Mouse (Mus musculus): ENCODE data around the gene Txn2. TPM values are rescaled to one million over a fixed set of nuclear protein-coding genes. Genes with fewer than 3 reads are reported as not detected.

Gene Txn2
- polyA plus RNA-seq, 1 experiment from 2014 or later: 269 TPM

DNA sequence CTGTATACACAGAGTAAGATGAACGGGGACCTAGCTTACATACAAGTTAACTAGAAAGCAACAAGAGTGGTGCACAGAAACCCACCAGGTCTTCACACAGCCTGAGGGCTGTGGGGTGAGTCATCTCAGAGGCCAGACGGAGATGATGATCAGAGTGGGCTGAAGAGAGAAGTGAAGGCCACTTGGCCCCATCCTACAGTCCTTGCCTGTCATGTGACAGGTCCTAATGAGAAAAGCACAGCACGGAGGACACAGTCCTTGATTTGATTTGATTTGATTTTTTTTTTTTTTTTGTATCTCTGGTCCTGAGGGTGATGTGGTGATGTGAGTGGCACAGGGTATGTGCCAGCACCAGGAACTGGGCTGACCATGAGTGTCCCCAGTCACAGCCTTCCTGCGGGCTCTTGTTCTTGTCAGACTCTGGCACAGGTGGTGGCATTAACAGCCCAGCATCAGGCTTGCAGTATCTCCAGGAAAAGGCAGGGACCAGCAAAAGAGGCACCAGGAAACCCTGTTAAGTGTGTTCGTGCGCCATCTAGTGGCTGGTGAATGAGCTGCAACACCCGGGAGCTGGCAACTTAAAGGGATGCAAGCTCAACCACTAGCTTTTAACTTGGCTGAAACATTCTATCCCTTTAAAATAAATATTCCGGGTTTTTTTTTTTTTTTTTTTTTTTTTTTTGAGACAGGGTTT lies 11.8 kb downstream of the Txn2 start:
- H3K4me2 ChIP-seq (replicated peaks; ENCODE audit: low read depth, low read length): no peak overlapping the region
- H3K27me3 ChIP-seq (ENCODE audit: control insufficient read depth, insufficient read depth, low read length): no peaks in the 10 kb centered on the region
- H3K36me3 ChIP-seq (ENCODE audit: control insufficient read depth, insufficient read depth, low read length): peaks cover 53% of the 10 kb centered on the region
- WGBS: 45% methylated on average over 8 of the region's 8 CpGs
- H3K27ac ChIP-seq (ENCODE audit: low read depth, low read length): no peak overlapping the region
- no peak overlapping the region for H3K9ac ChIP-seq (ENCODE audit: low read depth, low read length)
- H3K4me1 ChIP-seq (ENCODE audit: control insufficient read depth, insufficient read depth, low read length): peaks cover 16% of the 10 kb centered on the region
- ATAC-seq (ENCODE audit: low FRiP score, low TSS enrichment): no peak; the same call in 1 of the 2 replicates
- no peak overlapping the region for H3K4me3 ChIP-seq (ENCODE audit: low read length)
- H3K9me3 ChIP-seq (ENCODE audit: control insufficient read depth, low read length): no peaks in the 10 kb centered on the region

DNA sequence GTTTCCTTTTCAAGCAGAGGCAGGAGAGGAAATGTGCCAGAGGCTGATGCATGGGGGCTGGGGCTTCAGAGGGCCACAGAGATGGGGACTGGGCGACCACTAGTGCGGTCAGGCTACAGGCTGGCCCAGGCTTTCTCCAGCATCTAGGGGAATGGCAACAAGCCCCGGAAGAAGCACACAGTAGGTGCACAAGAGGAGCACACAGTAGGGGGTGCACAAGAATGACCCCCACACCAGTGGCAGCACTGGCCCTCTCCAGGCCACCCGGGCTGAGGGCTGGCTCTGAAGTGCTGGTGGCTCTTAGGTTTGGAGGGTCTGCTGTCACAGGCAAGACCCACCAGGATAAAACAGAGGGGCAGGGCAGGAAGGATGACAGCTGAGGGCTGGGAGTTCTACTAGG lies 13.5 kb downstream of the Txn2 start:
- no peak overlapping the region for H3K27ac ChIP-seq (ENCODE audit: low read depth, low read length)
- 88% methylated on average over 4 of the region's 4 CpGs for WGBS
- peaks cover 10% of the 10 kb centered on the region for H3K4me1 ChIP-seq (ENCODE audit: control insufficient read depth, insufficient read depth, low read length)
- ATAC-seq (ENCODE audit: low FRiP score, low TSS enrichment): no peak
- no peak overlapping the region for H3K4me3 ChIP-seq (ENCODE audit: low read length)
- no peaks in the 10 kb centered on the region for H3K27me3 ChIP-seq (ENCODE audit: control insufficient read depth, insufficient read depth, low read length)
- no peaks in the 10 kb centered on the region for H3K9me3 ChIP-seq (ENCODE audit: control insufficient read depth, low read length)
- H3K4me2 ChIP-seq (replicated peaks; ENCODE audit: low read depth, low read length): no peak overlapping the region
- no peak overlapping the region for H3K9ac ChIP-seq (ENCODE audit: low read depth, low read length)
- peaks cover 40% of the 10 kb centered on the region for H3K36me3 ChIP-seq (ENCODE audit: control insufficient read depth, insufficient read depth, low read length)

DNA sequence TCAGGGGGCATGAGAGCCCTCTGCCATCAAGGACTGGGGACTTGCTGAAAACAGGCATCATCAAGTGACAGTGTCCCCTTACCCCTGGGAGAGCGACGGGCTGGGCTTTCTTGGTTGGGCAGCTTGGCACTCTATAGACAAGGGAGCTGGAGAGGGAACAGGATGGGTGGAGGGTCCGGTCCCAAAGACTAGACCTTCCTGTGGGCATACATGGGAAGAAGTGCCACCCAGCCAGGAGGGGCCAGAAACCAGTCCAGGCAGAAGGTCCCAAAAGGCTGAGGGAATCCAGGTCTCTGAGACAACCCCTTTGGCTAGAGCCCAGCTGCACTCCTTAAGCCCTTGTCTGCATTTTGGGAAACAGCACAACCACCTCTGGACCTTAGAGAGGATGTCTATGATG lies 14.3 kb downstream of the Txn2 start:
- Histone ChIP-seq H3K9ac (ENCODE audit: low read depth, low read length) (no peak overlapping the region), H3K4me1 (ENCODE audit: control insufficient read depth, insufficient read depth, low read length) (peaks cover 10% of the 10 kb centered on the region), H3K27ac (ENCODE audit: low read depth, low read length) (no peak overlapping the region), H3K27me3 (ENCODE audit: control insufficient read depth, insufficient read depth, low read length) (no peaks in the 10 kb centered on the region), H3K4me2 (replicated peaks; ENCODE audit: low read depth, low read length) (no peak overlapping the region), H3K4me3 (ENCODE audit: low read length) (no peak overlapping the region), H3K36me3 (ENCODE audit: control insufficient read depth, insufficient read depth, low read length) (peaks cover 38% of the 10 kb centered on the region), H3K9me3 (ENCODE audit: control insufficient read depth, low read length) (no peaks in the 10 kb centered on the region)
- 96% methylated on average over 3 of the region's 3 CpGs for WGBS
- ATAC-seq (ENCODE audit: low FRiP score, low TSS enrichment): no peak

DNA sequence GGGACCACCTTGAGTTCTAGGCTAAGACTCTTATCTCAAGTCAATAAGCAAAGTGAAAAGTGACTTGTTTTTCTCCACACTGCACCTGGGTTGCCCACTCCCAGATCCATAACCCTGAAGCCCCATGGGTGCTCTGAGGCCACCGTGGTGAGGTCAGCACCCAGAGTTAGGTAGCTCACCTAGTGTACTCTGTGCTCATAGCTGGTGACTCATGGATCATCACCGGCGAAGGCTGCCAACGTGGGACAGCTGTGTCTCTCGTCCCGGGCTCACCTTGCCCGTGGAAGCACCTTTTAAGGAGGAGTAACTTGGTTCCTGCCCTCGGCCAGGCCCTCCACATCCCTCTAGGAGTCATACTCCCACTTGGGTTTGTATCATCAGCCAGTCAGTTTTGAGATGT lies 15.8 kb downstream of the Txn2 start:
- 0 out of 2 replicates have a peak overlapping the region, but pooled peaks have one; percentile 8 for H3K27ac ChIP-seq (ENCODE audit: low read depth, low read length)
- no peak overlapping the region for H3K4me3 ChIP-seq (ENCODE audit: low read length)
- H3K9me3 ChIP-seq (ENCODE audit: control insufficient read depth, low read length): no peaks in the 10 kb centered on the region
- ATAC-seq (ENCODE audit: low FRiP score, low TSS enrichment): no peak
- no peaks in the 10 kb centered on the region for H3K27me3 ChIP-seq (ENCODE audit: control insufficient read depth, insufficient read depth, low read length)
- H3K4me1 ChIP-seq (ENCODE audit: control insufficient read depth, insufficient read depth, low read length): peaks cover 15% of the 10 kb centered on the region
- H3K9ac ChIP-seq (ENCODE audit: low read depth, low read length): no peak overlapping the region
- peaks cover 37% of the 10 kb centered on the region for H3K36me3 ChIP-seq (ENCODE audit: control insufficient read depth, insufficient read depth, low read length)
- WGBS: 84% methylated on average over 8 of the region's 8 CpGs
- H3K4me2 ChIP-seq (replicated peaks; ENCODE audit: low read depth, low read length): no peak overlapping the region

DNA sequence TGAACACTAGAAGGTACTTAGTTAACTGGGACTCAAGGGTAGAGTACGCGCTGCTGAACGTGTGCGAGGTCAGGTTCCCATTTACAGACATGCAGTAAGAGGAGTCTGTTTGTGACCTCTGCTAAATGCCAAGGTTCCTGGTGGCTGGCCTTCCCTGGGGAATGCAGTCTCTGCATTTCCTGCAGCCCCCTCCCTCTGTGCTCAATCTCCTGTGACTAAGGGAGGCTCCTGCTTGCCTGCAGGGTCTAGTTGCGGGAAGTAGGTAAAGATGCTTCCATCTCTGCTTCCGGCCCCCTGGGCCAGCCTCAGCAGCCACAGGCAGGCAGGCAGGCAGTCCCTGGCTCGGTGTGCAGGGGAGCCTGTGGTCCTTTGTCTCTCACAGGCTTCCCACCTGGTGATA lies 16.2 kb downstream of the Txn2 start:
- Histone ChIP-seq H3K27ac (ENCODE audit: low read depth, low read length) (peak overlapping the region; percentile 8; the same call in 1 of the 2 replicates), H3K4me1 (ENCODE audit: control insufficient read depth, insufficient read depth, low read length) (peaks cover 15% of the 10 kb centered on the region), H3K27me3 (ENCODE audit: control insufficient read depth, insufficient read depth, low read length) (no peaks in the 10 kb centered on the region), H3K4me3 (ENCODE audit: low read length) (no peak overlapping the region), H3K9ac (ENCODE audit: low read depth, low read length) (no peak overlapping the region), H3K9me3 (ENCODE audit: control insufficient read depth, low read length) (no peaks in the 10 kb centered on the region), H3K36me3 (ENCODE audit: control insufficient read depth, insufficient read depth, low read length) (peaks cover 34% of the 10 kb centered on the region), H3K4me2 (replicated peaks; ENCODE audit: low read depth, low read length) (no peak overlapping the region)
- WGBS: 38% methylated on average over 7 of the region's 7 CpGs
- ATAC-seq (ENCODE audit: low FRiP score, low TSS enrichment): no peak

DNA sequence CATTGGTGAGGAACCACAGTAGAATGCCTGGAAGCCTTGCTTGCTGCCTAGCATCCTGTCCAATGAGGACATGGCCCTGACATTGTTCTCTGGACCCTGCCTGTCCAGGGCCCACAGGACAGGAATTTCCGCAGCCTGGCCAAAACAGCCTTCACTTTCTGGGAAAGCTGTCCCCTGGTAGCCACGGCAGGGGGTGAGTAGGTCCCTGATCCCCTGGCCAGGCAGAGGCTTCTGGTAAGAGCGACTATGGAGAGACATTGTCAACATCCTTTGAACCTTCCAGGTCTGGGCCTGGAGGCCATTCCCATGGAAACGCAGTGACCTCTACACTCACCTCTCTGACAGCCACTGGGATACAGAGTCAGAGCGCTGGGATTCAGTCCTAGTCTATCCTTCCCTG lies 16.8 kb downstream of the Txn2 start:
- 41% methylated on average over 5 of the region's 5 CpGs for WGBS
- Histone ChIP-seq H3K4me2 (replicated peaks; ENCODE audit: low read depth, low read length) (no peak overlapping the region), H3K36me3 (ENCODE audit: control insufficient read depth, insufficient read depth, low read length) (peaks cover 33% of the 10 kb centered on the region), H3K4me1 (ENCODE audit: control insufficient read depth, insufficient read depth, low read length) (peaks cover 15% of the 10 kb centered on the region), H3K27ac (ENCODE audit: low read depth, low read length) (0 out of 2 replicates have a peak overlapping the region, but pooled peaks have one; percentile 8), H3K4me3 (ENCODE audit: low read length) (no peak overlapping the region), H3K27me3 (ENCODE audit: control insufficient read depth, insufficient read depth, low read length) (no peaks in the 10 kb centered on the region), H3K9me3 (ENCODE audit: control insufficient read depth, low read length) (no peaks in the 10 kb centered on the region), H3K9ac (ENCODE audit: low read depth, low read length) (no peak overlapping the region)
- ATAC-seq (ENCODE audit: low FRiP score, low TSS enrichment): no peak

DNA sequence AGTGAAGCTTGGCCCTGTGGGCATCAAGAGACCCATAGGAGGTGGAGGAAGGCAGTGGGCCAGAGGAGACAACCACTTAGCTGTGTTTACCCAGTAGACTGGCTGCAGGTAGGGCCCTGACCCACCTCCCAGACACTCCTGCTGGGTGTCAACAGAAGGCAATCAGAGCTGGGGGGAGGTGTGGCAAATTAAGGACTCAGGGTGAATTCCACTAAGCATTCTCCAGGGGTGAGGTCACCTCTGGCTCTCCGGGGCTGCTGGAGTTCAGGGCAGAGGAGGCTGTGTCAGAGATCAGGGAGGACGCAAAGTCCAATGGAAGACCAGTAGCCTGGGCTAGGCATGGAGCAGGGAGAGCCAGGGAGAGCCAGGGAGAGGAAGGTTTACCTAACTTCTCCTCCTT lies 17.7 kb downstream of the Txn2 start:
- Histone ChIP-seq H3K4me1 (ENCODE audit: control insufficient read depth, insufficient read depth, low read length) (peaks cover 24% of the 10 kb centered on the region), H3K9ac (ENCODE audit: low read depth, low read length) (no peak overlapping the region), H3K4me3 (ENCODE audit: low read length) (no peak overlapping the region), H3K27ac (ENCODE audit: low read depth, low read length) (no peak overlapping the region), H3K27me3 (ENCODE audit: control insufficient read depth, insufficient read depth, low read length) (no peaks in the 10 kb centered on the region), H3K9me3 (ENCODE audit: control insufficient read depth, low read length) (no peaks in the 10 kb centered on the region), H3K36me3 (ENCODE audit: control insufficient read depth, insufficient read depth, low read length) (peaks cover 26% of the 10 kb centered on the region), H3K4me2 (replicated peaks; ENCODE audit: low read depth, low read length) (no peak overlapping the region)
- 21% methylated on average over 2 of the region's 2 CpGs for WGBS
- no peak for ATAC-seq (ENCODE audit: low FRiP score, low TSS enrichment)

DNA sequence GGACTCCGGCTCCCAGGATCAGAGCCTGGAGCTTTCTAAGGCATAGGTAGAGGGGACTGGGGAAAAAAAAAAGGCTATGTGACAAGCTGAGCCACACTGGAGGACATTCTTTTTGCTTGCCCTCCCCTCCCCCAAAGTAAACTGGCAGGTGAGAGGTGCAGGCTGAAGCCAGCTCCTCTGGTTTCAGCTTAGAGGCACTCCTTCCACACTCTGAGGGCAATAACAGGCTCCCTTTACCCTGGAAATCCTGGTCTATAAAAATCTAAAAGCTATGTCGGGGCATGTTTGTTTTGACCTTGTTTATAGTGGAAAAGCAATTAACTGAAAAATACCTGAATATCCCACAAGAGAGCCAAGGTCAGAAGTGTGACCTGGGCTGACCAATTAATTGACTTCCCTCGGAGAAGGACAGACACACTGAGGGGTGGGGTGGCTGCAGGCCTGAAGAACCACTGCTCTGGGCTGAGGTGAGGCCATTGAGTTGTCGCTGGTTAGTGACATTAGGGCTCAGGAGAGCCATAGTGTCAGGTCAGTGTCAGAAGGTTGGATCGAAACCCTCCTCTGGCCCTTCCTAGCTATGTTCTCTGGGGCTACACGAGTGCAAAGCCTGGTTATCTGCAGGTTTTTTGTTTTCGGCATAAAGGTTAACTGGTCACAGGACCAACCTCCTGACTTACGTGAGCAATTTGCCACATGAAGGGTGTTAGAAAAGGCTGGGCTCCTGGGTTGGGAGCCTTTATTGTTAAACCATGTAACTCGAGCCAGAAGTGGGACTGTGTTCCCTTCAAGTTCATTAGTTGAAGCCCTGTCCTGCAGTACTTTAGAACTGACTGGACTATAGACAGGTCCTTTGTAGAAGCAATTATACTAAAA lies 20.9 kb downstream of the Txn2 start:
- H3K9me3 ChIP-seq (ENCODE audit: control insufficient read depth, low read length): no peaks in the 10 kb centered on the region
- WGBS: 34% methylated on average over 9 of the region's 9 CpGs
- peaks cover 45% of the 10 kb centered on the region for H3K4me1 ChIP-seq (ENCODE audit: control insufficient read depth, insufficient read depth, low read length)
- H3K36me3 ChIP-seq (ENCODE audit: control insufficient read depth, insufficient read depth, low read length): no peaks in the 10 kb centered on the region
- ATAC-seq (ENCODE audit: low FRiP score, low TSS enrichment): no peak
- no peak overlapping the region for H3K4me3 ChIP-seq (ENCODE audit: low read length)
- H3K27ac ChIP-seq (ENCODE audit: low read depth, low read length): no peak overlapping the region
- H3K9ac ChIP-seq (ENCODE audit: low read depth, low read length): no peak overlapping the region
- H3K4me2 ChIP-seq (replicated peaks; ENCODE audit: low read depth, low read length): no peak overlapping the region
- H3K27me3 ChIP-seq (ENCODE audit: control insufficient read depth, insufficient read depth, low read length): no peaks in the 10 kb centered on the region

DNA sequence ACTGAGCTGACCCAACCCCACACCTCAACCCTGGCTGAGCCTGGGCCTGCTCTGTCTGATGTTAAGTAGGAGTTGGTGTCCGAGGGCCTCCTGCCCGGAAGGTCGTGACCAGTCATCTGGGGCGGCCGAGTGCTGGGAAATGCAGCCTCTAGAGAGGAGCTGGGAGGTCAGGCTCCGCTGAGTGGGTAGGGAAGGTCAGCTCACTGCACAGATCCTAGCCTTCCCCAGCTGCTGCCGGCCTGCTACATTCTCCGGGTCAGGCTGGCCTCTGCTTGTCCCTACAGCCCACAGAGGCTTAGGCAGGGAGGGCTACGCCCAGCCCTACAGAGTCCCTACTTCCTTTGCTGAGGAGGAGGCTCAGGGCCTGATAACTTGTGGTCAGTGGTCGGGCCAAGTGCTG lies 22.3 kb downstream of the Txn2 start:
- no peak for ATAC-seq (ENCODE audit: low FRiP score, low TSS enrichment)
- WGBS: 21% methylated on average over 10 of the region's 10 CpGs
- no peaks in the 10 kb centered on the region for H3K9me3 ChIP-seq (ENCODE audit: control insufficient read depth, low read length)
- peaks cover 35% of the 10 kb centered on the region for H3K4me1 ChIP-seq (ENCODE audit: control insufficient read depth, insufficient read depth, low read length)
- no peaks in the 10 kb centered on the region for H3K27me3 ChIP-seq (ENCODE audit: control insufficient read depth, insufficient read depth, low read length)
- no peaks in the 10 kb centered on the region for H3K36me3 ChIP-seq (ENCODE audit: control insufficient read depth, insufficient read depth, low read length)
- H3K4me2 ChIP-seq (replicated peaks; ENCODE audit: low read depth, low read length): no peak overlapping the region
- H3K9ac ChIP-seq (ENCODE audit: low read depth, low read length): no peak overlapping the region
- no peak overlapping the region for H3K4me3 ChIP-seq (ENCODE audit: low read length)
- no peak overlapping the region for H3K27ac ChIP-seq (ENCODE audit: low read depth, low read length)
